ENCODE assay signal across 37 mouse cellular contexts in the genomic region with DNA sequence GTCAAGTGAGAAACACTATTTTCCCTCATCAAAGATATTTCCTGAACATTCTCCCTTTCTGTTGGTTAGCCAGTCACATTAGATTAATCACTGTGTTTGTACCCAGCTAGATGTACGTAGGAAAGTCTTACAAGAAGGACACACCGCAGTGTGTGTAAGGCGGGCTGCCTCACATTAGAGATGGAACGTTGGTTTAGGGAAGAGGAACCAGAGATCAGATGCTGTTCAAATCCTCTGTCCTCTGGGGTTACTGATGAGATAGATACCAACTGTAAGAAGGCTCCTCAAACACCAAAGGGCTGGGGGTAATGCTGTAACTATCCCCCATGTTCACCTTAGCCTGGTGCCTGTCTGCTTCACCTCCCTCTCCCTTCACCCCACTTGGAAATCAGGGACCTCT. TPM values are rescaled to one million over a fixed set of nuclear protein-coding genes. Genes with fewer than 3 reads are reported as not detected.
"Had no signal": no experiment of that assay in that cellular context is flagged by ENCODE, and none has a peak within 500 bp of the region (broad histone marks: within the 10 kb centered on the region; RNA-seq: fewer than 3 reads in every experiment).

No protein-coding gene starts in this region.

- ATAC-seq: forebrain, embryonic 13.5 days; forebrain, embryonic 14.5 days; forebrain, embryonic 15.5 days; forebrain, embryonic 16.5 days; forebrain, postnatal 0 days had no signal

- H3K4me2 ChIP-seq: embryonic facial prominence, embryonic 12.5 days; embryonic facial prominence, embryonic 13.5 days; embryonic facial prominence, embryonic 15.5 days; forebrain, embryonic 12.5 days; forebrain, embryonic 13.5 days; forebrain, embryonic 15.5 days had no signal

- DNase-seq: cerebellum, adult 9-10 months; cerebellum, adult 9-11 months; cerebellum, postnatal 10 days; cerebellum, postnatal 14 days; cerebellum, postnatal 25 days; cerebellum, postnatal 36 days; embryo, embryonic 11 days; forebrain, postnatal 0 days; gastrocnemius, adult 2 months; gastrocnemius, postnatal 10 days; gastrocnemius, postnatal 14 days; gastrocnemius, postnatal 25 days; gastrocnemius, postnatal 36 days; heart, adult 11 months; heart, adult 18-20 months; heart, adult 2 months had no signal

- H3K27ac ChIP-seq: embryonic facial prominence, embryonic 10.5 days; embryonic facial prominence, embryonic 12.5 days; embryonic facial prominence, embryonic 13.5 days; embryonic facial prominence, embryonic 15.5 days; forebrain, embryonic 10.5 days; forebrain, embryonic 12.5 days; forebrain, embryonic 13.5 days; forebrain, embryonic 15.5 days; gastrocnemius, adult 2 months; heart, adult 2 months had no signal

- H3K9me3 ChIP-seq: embryonic facial prominence, embryonic 10.5 days; embryonic facial prominence, embryonic 12.5 days; embryonic facial prominence, embryonic 13.5 days; embryonic facial prominence, embryonic 15.5 days; forebrain, embryonic 10.5 days; forebrain, embryonic 12.5 days; forebrain, embryonic 13.5 days; forebrain, embryonic 15.5 days had no signal

- H3K36me3 ChIP-seq: embryonic facial prominence, embryonic 10.5 days; embryonic facial prominence, embryonic 12.5 days; embryonic facial prominence, embryonic 13.5 days; embryonic facial prominence, embryonic 15.5 days; forebrain, embryonic 10.5 days; forebrain, embryonic 12.5 days; forebrain, embryonic 15.5 days had no signal

- H3K4me3 ChIP-seq: embryonic facial prominence, embryonic 10.5 days; embryonic facial prominence, embryonic 12.5 days; embryonic facial prominence, embryonic 13.5 days; embryonic facial prominence, embryonic 15.5 days; erythroblast, embryonic 14.5 days; forebrain, embryonic 10.5 days; forebrain, embryonic 12.5 days; forebrain, embryonic 13.5 days; forebrain, embryonic 15.5 days; gastrocnemius, adult 2 months; heart, adult 2 months had no signal

- H3K9ac ChIP-seq: embryonic facial prominence, embryonic 12.5 days; embryonic facial prominence, embryonic 13.5 days; embryonic facial prominence, embryonic 15.5 days; forebrain, embryonic 12.5 days; forebrain, embryonic 13.5 days; forebrain, embryonic 15.5 days; forebrain, postnatal 0 days had no signal

- H3K27me3 ChIP-seq: embryonic facial prominence, embryonic 12.5 days; embryonic facial prominence, embryonic 13.5 days; embryonic facial prominence, embryonic 15.5 days; forebrain, embryonic 12.5 days; forebrain, embryonic 13.5 days; forebrain, embryonic 15.5 days had no signal

- H3K4me1 ChIP-seq: embryonic facial prominence, embryonic 10.5 days; embryonic facial prominence, embryonic 12.5 days; embryonic facial prominence, embryonic 13.5 days; embryonic facial prominence, embryonic 15.5 days; forebrain, embryonic 12.5 days; forebrain, embryonic 13.5 days; forebrain, embryonic 15.5 days had no signal

RNA-seq across cellular contexts. Expression of a gene that starts 24.8 kb away (rescaled TPM):
- total RNA-seq: common myeloid progenitor, adult 5-6 weeks; forebrain, postnatal 0 days; gastrocnemius, adult 18-20 months; gastrocnemius, adult 2 months; gastrocnemius, adult 8-10 months; gastrocnemius, postnatal 10 days; gastrocnemius, postnatal 14 days; gastrocnemius, postnatal 25 days; gastrocnemius, postnatal 36 days; gastrocnemius, postnatal 4 days; granulocyte monocyte progenitor cell, adult 5-6 weeks; heart, adult 18-20 months; heart, adult 2 months; heart, adult 8-10 months had no signal
- polyA plus RNA-seq: embryonic facial prominence, embryonic 10.5 days; embryonic facial prominence, embryonic 11.5 days; embryonic facial prominence, embryonic 13.5 days; embryonic facial prominence, embryonic 14.5 days; embryonic facial prominence, embryonic 15.5 days; erythroblast, embryonic 14.5 days; forebrain, embryonic 10.5 days; forebrain, embryonic 11.5 days; forebrain, embryonic 12.5 days; forebrain, embryonic 13.5 days; forebrain, embryonic 16.5 days; gonadal fat pad, adult 2 months; heart, adult 2 months had no signal

RNA-seq across cellular contexts. Expression of a gene that starts 37.2 kb away (rescaled TPM):
- total RNA-seq: common myeloid progenitor, adult 5-6 weeks; granulocyte monocyte progenitor cell, adult 5-6 weeks had no signal
- polyA plus RNA-seq: erythroblast, embryonic 14.5 days had no signal
